Mouse (Mus musculus): ENCODE measurements around the gene Six2. TPM values are rescaled to one million over a fixed set of nuclear protein-coding genes. Genes with fewer than 3 reads are reported as not detected.

The Six2 gene
- total and polyA plus RNA-seq, 3 experiments = 0.04 to 0.40 TPM; not detected in 1

DNA sequence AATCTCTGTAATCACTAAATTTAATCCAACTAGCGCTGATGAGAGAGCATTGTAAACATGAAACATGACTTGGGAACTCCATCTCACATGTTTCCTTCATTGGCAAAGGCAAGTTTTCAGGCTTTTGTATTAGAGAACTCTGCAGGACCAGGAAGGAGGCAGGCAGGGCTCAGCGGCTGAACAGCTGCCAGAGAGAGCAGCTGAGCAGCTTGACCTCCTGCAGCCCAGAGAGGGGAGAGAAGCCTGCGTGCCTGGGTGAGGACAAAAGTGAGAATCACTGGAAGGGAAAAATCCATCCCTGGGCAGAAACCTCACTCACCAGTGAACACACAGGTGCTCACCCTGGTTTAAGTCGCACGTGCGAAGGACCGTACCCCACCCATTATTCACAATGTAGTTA, 29.2 kb upstream of the Six2 start:
- Histone ChIP-seq H3K4me3 (replicated peaks in 1 of 3; ENCODE audit: low read depth in 2 of 3, low read length in 2 of 3, poor library complexity in 1 of 3) (no peak overlapping the region), H3K36me3 (replicated peaks in 1 of 2; ENCODE audit: control insufficient read depth in 1 of 2, insufficient read depth in 1 of 2, low read length in 1 of 2) (no peaks in the 10 kb centered on the region), H3K9ac (ENCODE audit: insufficient read depth, low read depth) (no peak overlapping the region), H3K9me3 (replicated peaks; ENCODE audit: low read length) (no peaks in the 10 kb centered on the region), H3K4me1 (ENCODE audit: control insufficient read depth in 1 of 2, insufficient read depth in 2 of 2) (no peaks in the 10 kb centered on the region), H3K79me2 (replicated peaks; ENCODE audit: control insufficient read depth, extremely low read depth, insufficient read depth, poor library complexity, severe bottlenecking) (no peaks in the 10 kb centered on the region), H3K27me3 (replicated peaks) (no peaks in the 10 kb centered on the region), H3K4me2 (ENCODE audit: insufficient read depth, low read depth, poor library complexity, severe bottlenecking) (no peak overlapping the region), H3K27ac (ENCODE audit: insufficient read depth, low read depth) (no peak overlapping the region)
- DNase-seq (ENCODE audit: extremely low read depth) = no peak
- dilution Hi-C loops (cut with MboI; ENCODE audit: extremely low pct_ligation_motif_present, extremely low pct_unique_long_range_greater_than_20kb, low sequenced_read_pairs) (no loop called here), in situ Hi-C loops (cut with MboI; ENCODE audit: low pct_ligation_motif_present, low pct_unique_long_range_greater_than_20kb, low sequenced_read_pairs) (no loop called here)
- TF ChIP-seq NELFE (IDR thresholded peaks at IDR 0.05; ENCODE audit: low read depth, low read length) (no peak), POLR2AphosphoS2 (IDR thresholded peaks at IDR 0.05; ENCODE audit: low read depth, low read length) (no peak), ETS1 (conservative IDR thresholded peaks at IDR 0.05; ENCODE audit: low read depth, low read length) (no peak), CHD1 (IDR thresholded peaks at IDR 0.05; ENCODE audit: low read depth, low read length) (no peak), SMC3 (IDR thresholded peaks at IDR 0.05; ENCODE audit: low read depth, low read length) (no peak), ZNF384 (IDR thresholded peaks at IDR 0.05; ENCODE audit: low read depth, low read length) (no peak), UBTF (IDR thresholded peaks at IDR 0.05; ENCODE audit: low read depth, low read length) (no peak), SIN3A (IDR thresholded peaks at IDR 0.05; ENCODE audit: low read length) (no peak), CTCF (conservative IDR thresholded peaks at IDR 0.05 in 1 of 2, IDR thresholded peaks at IDR 0.05 in 1 of 2; ENCODE audit: low read depth in 2 of 2, low read length in 2 of 2) (no peak)

DNA sequence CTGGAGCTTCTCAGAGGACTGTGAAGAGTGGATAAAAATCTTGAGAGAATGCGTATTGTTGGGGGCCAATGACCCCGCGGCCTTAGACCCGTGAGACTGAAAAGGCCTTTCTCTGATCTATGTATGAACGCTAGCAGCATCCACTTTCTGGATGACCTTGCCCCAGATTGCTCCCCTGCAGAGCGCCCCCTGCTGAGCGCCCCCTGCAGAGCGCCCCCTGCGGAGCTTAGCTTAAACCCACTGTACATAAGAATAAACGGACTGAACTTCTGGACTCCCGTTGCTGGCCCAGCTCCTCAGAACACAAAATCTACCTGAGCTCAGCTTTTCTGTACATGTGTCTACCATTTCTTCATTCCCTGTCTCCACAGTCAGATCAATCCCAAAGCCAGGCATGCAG, 27.7 kb upstream of the Six2 start:
- H3K9me3 ChIP-seq (replicated peaks; ENCODE audit: low read length) = no peaks in the 10 kb centered on the region
- no peak overlapping the region for H3K4me3 ChIP-seq (replicated peaks in 1 of 3; ENCODE audit: low read depth in 2 of 3, low read length in 2 of 3, poor library complexity in 1 of 3)
- no peaks in the 10 kb centered on the region for H3K36me3 ChIP-seq (replicated peaks in 1 of 2; ENCODE audit: control insufficient read depth in 1 of 2, insufficient read depth in 1 of 2, low read length in 1 of 2)
- no peak overlapping the region for H3K27ac ChIP-seq (ENCODE audit: insufficient read depth, low read depth)
- no peak for DNase-seq (ENCODE audit: extremely low read depth)
- peak; percentile 46; the same call in 1 of the 2 replicates for TF ChIP-seq SMC3 (IDR thresholded peaks at IDR 0.05; ENCODE audit: low read depth, low read length)
- peak in 1 of 2 experiments; percentile 81; a peak in 2 of 4 replicates for TF ChIP-seq CTCF (conservative IDR thresholded peaks at IDR 0.05 in 1 of 2, IDR thresholded peaks at IDR 0.05 in 1 of 2; ENCODE audit: low read depth in 2 of 2, low read length in 2 of 2)
- no peak for TF ChIP-seq ZKSCAN1 (IDR thresholded peaks at IDR 0.05; ENCODE audit: borderline replicate concordance, low read depth, low read length)
- peak; percentile 7 for TF ChIP-seq RAD21 (IDR thresholded peaks at IDR 0.05; ENCODE audit: low read depth, low read length)
- H3K79me2 ChIP-seq (replicated peaks; ENCODE audit: control insufficient read depth, extremely low read depth, insufficient read depth, poor library complexity, severe bottlenecking) = no peaks in the 10 kb centered on the region
- in situ Hi-C loops (cut with MboI; ENCODE audit: low pct_ligation_motif_present, low pct_unique_long_range_greater_than_20kb, low sequenced_read_pairs) (no loop called here), dilution Hi-C loops (cut with MboI; ENCODE audit: extremely low pct_ligation_motif_present, extremely low pct_unique_long_range_greater_than_20kb, low sequenced_read_pairs) (no loop called here)
- no peaks in the 10 kb centered on the region for H3K27me3 ChIP-seq (replicated peaks)
- H3K4me2 ChIP-seq (ENCODE audit: insufficient read depth, low read depth, poor library complexity, severe bottlenecking) = no peak overlapping the region
- H3K9ac ChIP-seq (ENCODE audit: insufficient read depth, low read depth) = no peak overlapping the region
- H3K4me1 ChIP-seq (ENCODE audit: control insufficient read depth in 1 of 2, insufficient read depth in 2 of 2) = no peaks in the 10 kb centered on the region

DNA sequence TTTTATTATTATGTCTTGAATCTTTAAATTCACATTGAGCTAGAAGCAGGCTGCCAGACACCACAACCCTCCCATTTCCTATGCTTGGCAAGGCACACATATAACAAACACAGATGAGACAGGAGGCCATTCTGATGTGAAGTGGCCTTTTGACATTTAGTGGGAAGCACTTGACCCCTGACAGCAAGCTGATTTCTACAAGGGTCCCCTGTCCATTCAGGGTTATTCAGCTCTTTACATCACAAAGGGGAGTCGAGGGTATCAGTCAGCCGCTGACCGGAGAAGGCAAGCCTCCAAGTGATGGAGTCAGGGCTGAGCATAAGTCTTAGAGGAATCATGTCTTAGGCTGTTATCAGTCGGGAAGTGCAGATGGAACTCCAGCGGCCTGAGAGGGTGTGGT, 26.3 kb upstream of the Six2 start:
- dilution Hi-C loops (cut with MboI; ENCODE audit: extremely low pct_ligation_motif_present, extremely low pct_unique_long_range_greater_than_20kb, low sequenced_read_pairs) = no loop called here

More for the DNA sequence above, 26.3 kb upstream of the Six2 start:
- Histone ChIP-seq H3K27me3 (replicated peaks) (no peaks in the 10 kb centered on the region), H3K9ac (ENCODE audit: insufficient read depth, low read depth) (no peak overlapping the region), H3K4me1 (ENCODE audit: control insufficient read depth in 1 of 2, insufficient read depth in 2 of 2) (no peaks in the 10 kb centered on the region), H3K9me3 (replicated peaks; ENCODE audit: low read length) (peaks cover 4% of the 10 kb centered on the region), H3K36me3 (replicated peaks in 1 of 2; ENCODE audit: control insufficient read depth in 1 of 2, insufficient read depth in 1 of 2, low read length in 1 of 2) (no peaks in the 10 kb centered on the region), H3K79me2 (replicated peaks; ENCODE audit: control insufficient read depth, extremely low read depth, insufficient read depth, poor library complexity, severe bottlenecking) (no peaks in the 10 kb centered on the region), H3K27ac (ENCODE audit: insufficient read depth, low read depth) (no peak overlapping the region), H3K4me2 (ENCODE audit: insufficient read depth, low read depth, poor library complexity, severe bottlenecking) (no peak overlapping the region), H3K4me3 (replicated peaks in 1 of 3; ENCODE audit: low read depth in 2 of 3, low read length in 2 of 3, poor library complexity in 1 of 3) (no peak overlapping the region)
- in situ Hi-C loops (cut with MboI; ENCODE audit: low pct_ligation_motif_present, low pct_unique_long_range_greater_than_20kb, low sequenced_read_pairs) = no loop called here
- no peak for TF ChIP-seq SMC3 (IDR thresholded peaks at IDR 0.05; ENCODE audit: low read depth, low read length)
- TF ChIP-seq HCFC1 (IDR thresholded peaks at IDR 0.05; ENCODE audit: low read depth, low read length) = no peak
- TF ChIP-seq CHD1 (IDR thresholded peaks at IDR 0.05; ENCODE audit: low read depth, low read length) = no peak
- no peak for TF ChIP-seq CTCF (conservative IDR thresholded peaks at IDR 0.05 in 1 of 2, IDR thresholded peaks at IDR 0.05 in 1 of 2; ENCODE audit: low read depth in 2 of 2, low read length in 2 of 2)
- DNase-seq (ENCODE audit: extremely low read depth) = no peak
